Mouse (Mus musculus) embryonic facial prominence, embryonic 10.5 days (tissue): ENCODE measurements around the gene Serpine1. TPM values are rescaled to one million over a fixed set of nuclear protein-coding genes. Genes with fewer than 3 reads are reported as not detected.
A peak's percentile ranks its signal among the peaks of the same experiment; 100 is the strongest.

Experiments used
- DNase-seq: peaks from one replicate; pipeline ENCODE4 v3.0.0-alpha.2; 2017; ENCODE audit warnings: low spot score
- H3K27ac ChIP-seq: fragments of 300-500 bp; sonication (generic); replicated peaks from 2 replicates; pipeline ENCODE4 v1.5.1; 2016; ENCODE audit warnings: mild to moderate bottlenecking
- H3K27me3 ChIP-seq: fragments of 300-500 bp; sonication (generic); replicated peaks from 2 replicates; pipeline ENCODE4 v1.6.1; 2016; ENCODE audit warnings: low read depth, mild to moderate bottlenecking; ENCODE audit not compliant: poor library complexity, severe bottlenecking
- H3K36me3 ChIP-seq: fragments of 300-500 bp; sonication (generic); replicated peaks from 2 replicates; pipeline ENCODE4 v1.6.1; 2016; ENCODE audit warnings: mild to moderate bottlenecking, moderate library complexity
- H3K4me1 ChIP-seq: fragments of 300-500 bp; sonication (generic); 2 replicates; pipeline ENCODE4 v1.6.1; 2016
- H3K4me3 ChIP-seq: fragments of 300-500 bp; sonication (generic); 2 replicates; pipeline ENCODE4 v1.5.1; 2016; ENCODE audit warnings: mild to moderate bottlenecking, moderate library complexity
- H3K9me3 ChIP-seq: fragments of 300-500 bp; sonication (generic); 2 replicates; pipeline ENCODE4 v1.6.1; 2016; ENCODE audit warnings: mild to moderate bottlenecking
- WGBS: fragments of 180-500 bp; shearing (Covaris S2); methylation state at CpG from one replicate; pipeline ENCODE4 v1.1.7; 2016; 5-methylcytosine and 5-hydroxymethylcytosine counted together
- polyA plus RNA-seq: library from polyadenylated mRNA; unstranded; fragments of >200 nt; fragmentation: Nextera tagmentation; extraction: Ambion mirVana; gene quantifications from 2 replicates; pipeline ENCODE4 v1.2.1, GENCODE M21; 2016

Gene Serpine1
- polyA plus RNA-seq, 1 experiment from 2014 or later: 0.12 TPM

- Histone ChIP-seq H3K4me3 (peak within 1 kb of the TSS; percentile 84), H3K27ac (peak within 1 kb of the TSS; percentile 93), H3K4me1 (peaks cover 17% of the 10 kb centered on the region), H3K27me3 (no peaks in the 10 kb centered on the region), H3K9me3 (no peaks in the 10 kb centered on the region), H3K36me3 (peaks cover 26% of the 10 kb centered on the region)
- WGBS: under 1% methylated on average over 48 of the region's 48 CpGs
- peak; percentile 100 for DNase-seq
Observed at GRCm38 (mm10) chr5:137045402-137046323, 26.4 kb downstream of the Serpine1 start, which contains the start of gene Ap1s1. Ap1s1 (minus strand) TSS chr5:137046135.

- H3K4me3 ChIP-seq: no peak overlapping the region
- peaks cover 42% of the 10 kb centered on the region for H3K36me3 ChIP-seq
- peaks cover 17% of the 10 kb centered on the region for H3K4me1 ChIP-seq
- DNase-seq: no peak
- H3K27me3 ChIP-seq: no peaks in the 10 kb centered on the region
- no peak overlapping the region for H3K27ac ChIP-seq
- no peaks in the 10 kb centered on the region for H3K9me3 ChIP-seq
- WGBS: 95% methylated on average over 7 of the region's 7 CpGs
Observed at GRCm38 (mm10) chr5:137043997-137044396, 28.1 kb downstream of the Serpine1 start.

GRCm38 (mm10) chr5:137041442-137041841 is 30.6 kb downstream of the Serpine1 start:
- no peak overlapping the region for H3K4me3 ChIP-seq
- no peaks in the 10 kb centered on the region for H3K27me3 ChIP-seq
- H3K9me3 ChIP-seq: no peaks in the 10 kb centered on the region
- 91% methylated on average over 10 of the region's 10 CpGs for WGBS
- H3K27ac ChIP-seq: no peak overlapping the region
- H3K36me3 ChIP-seq: peaks cover 68% of the 10 kb centered on the region
- DNase-seq: no peak
- H3K4me1 ChIP-seq: peaks cover 15% of the 10 kb centered on the region

- WGBS: 93% methylated on average over 10 of the region's 10 CpGs
- Histone ChIP-seq H3K4me1 (no peaks in the 10 kb centered on the region), H3K4me3 (no peak overlapping the region), H3K9me3 (no peaks in the 10 kb centered on the region), H3K27me3 (peaks cover 2% of the 10 kb centered on the region; the same call in 1 of the 2 replicates), H3K27ac (no peak overlapping the region), H3K36me3 (peaks cover 84% of the 10 kb centered on the region)
- no peak for DNase-seq
Observed at GRCm38 (mm10) chr5:137039453-137039852, 32.6 kb downstream of the Serpine1 start.

- H3K27ac ChIP-seq: no peak overlapping the region
- WGBS: 87% methylated on average over 13 of the region's 13 CpGs
Observed at GRCm38 (mm10) chr5:137036211-137036610, 35.9 kb downstream of the Serpine1 start.

GRCm38 (mm10) chr5:137032641-137033074 is 39.4 kb downstream of the Serpine1 start:
- Histone ChIP-seq H3K27ac (0 out of 2 replicates have a peak overlapping the region, but pooled peaks have one; percentile 10), H3K9me3 (no peaks in the 10 kb centered on the region), H3K27me3 (peaks cover 70% of the 10 kb centered on the region), H3K4me1 (peaks cover 48% of the 10 kb centered on the region), H3K36me3 (peaks cover 29% of the 10 kb centered on the region), H3K4me3 (peak overlapping the region; percentile 59)
- DNase-seq: peak; percentile 97
- WGBS: 1% methylated on average over 48 of the region's 49 CpGs

More at GRCm38 (mm10) chr5:137036211-137036610, 35.9 kb downstream of the Serpine1 start:
- peaks cover 35% of the 10 kb centered on the region for H3K27me3 ChIP-seq
- H3K4me1 ChIP-seq: peaks cover 22% of the 10 kb centered on the region
- no peaks in the 10 kb centered on the region for H3K9me3 ChIP-seq
- H3K36me3 ChIP-seq: peaks cover 63% of the 10 kb centered on the region
- DNase-seq: no peak
- H3K4me3 ChIP-seq: no peak overlapping the region

- WGBS: under 1% methylated on average over 33 of the region's 33 CpGs
- peaks cover 76% of the 10 kb centered on the region for H3K27me3 ChIP-seq
- peaks cover 48% of the 10 kb centered on the region for H3K4me1 ChIP-seq
- H3K27ac ChIP-seq: no peak overlapping the region
- H3K36me3 ChIP-seq: peaks cover 23% of the 10 kb centered on the region
- H3K4me3 ChIP-seq: peak overlapping the region; percentile 59
- H3K9me3 ChIP-seq: no peaks in the 10 kb centered on the region
- DNase-seq: peak; percentile 47
Observed at GRCm38 (mm10) chr5:137032033-137032421, 40.0 kb downstream of the Serpine1 start.

- Histone ChIP-seq H3K27ac (no peak overlapping the region), H3K27me3 (peaks cover 83% of the 10 kb centered on the region), H3K9me3 (no peaks in the 10 kb centered on the region), H3K4me1 (peaks cover 48% of the 10 kb centered on the region), H3K4me3 (peak overlapping the region; percentile 59), H3K36me3 (peaks cover 16% of the 10 kb centered on the region)
- DNase-seq: peak; percentile 62
- under 1% methylated on average over 78 of the region's 78 CpGs for WGBS
Observed at GRCm38 (mm10) chr5:137031076-137032032, 40.7 kb downstream of the Serpine1 start.

GRCm38 (mm10) chr5:137030416-137030810 is 41.7 kb downstream of the Serpine1 start:
- H3K4me3 ChIP-seq: peak overlapping the region; percentile 58
- WGBS: 15% methylated on average over 22 of the region's 22 CpGs
- H3K9me3 ChIP-seq: no peaks in the 10 kb centered on the region
- peaks cover 6% of the 10 kb centered on the region for H3K36me3 ChIP-seq
- peaks cover 93% of the 10 kb centered on the region for H3K27me3 ChIP-seq
- H3K4me1 ChIP-seq: peaks cover 48% of the 10 kb centered on the region
- no peak overlapping the region for H3K27ac ChIP-seq
- DNase-seq: no peak

GRCm38 (mm10) chr5:137029643-137030415 is 42.2 kb downstream of the Serpine1 start:
- H3K27ac ChIP-seq: no peak overlapping the region
- under 1% methylated on average over 52 of the region's 52 CpGs for WGBS
- H3K27me3 ChIP-seq: peaks cover 98% of the 10 kb centered on the region
- H3K4me3 ChIP-seq: peak overlapping the region; percentile 58
- H3K36me3 ChIP-seq: peaks cover under 1% of the 10 kb centered on the region; the same call in 1 of the 2 replicates
- H3K9me3 ChIP-seq: no peaks in the 10 kb centered on the region
- peak; percentile 98 for DNase-seq
- peaks cover 54% of the 10 kb centered on the region for H3K4me1 ChIP-seq

- Histone ChIP-seq H3K27me3 (peaks cover 100% of the 10 kb centered on the region), H3K27ac (no peak overlapping the region), H3K9me3 (no peaks in the 10 kb centered on the region), H3K36me3 (no peaks in the 10 kb centered on the region), H3K4me1 (peaks cover 59% of the 10 kb centered on the region), H3K4me3 (peak overlapping the region; percentile 58)
- WGBS: 0% methylated on average over 8 of the region's 8 CpGs
- no peak for DNase-seq
Observed at GRCm38 (mm10) chr5:137029273-137029585, 42.8 kb downstream of the Serpine1 start.
